Mouse (Mus musculus) forebrain, embryonic 15.5 days (tissue): ENCODE data around the gene Sgk1. TPM values are rescaled to one million over a fixed set of nuclear protein-coding genes. Genes with fewer than 3 reads are reported as not detected.

Source experiments
- ATAC-seq: fragments of 200-750 bp; cut with Nextera tagmentation; replicated peaks from 2 replicates; pipeline ENCODE4 v1.8.0; 2017; ENCODE audit warnings: mild to moderate bottlenecking, moderate TSS enrichment, moderate library complexity
- H3K27ac ChIP-seq: fragments of 300-500 bp; sonication (generic); replicated peaks from 2 replicates; pipeline ENCODE4 v1.5.1; 2015; ENCODE audit warnings: mild to moderate bottlenecking, inconsistent platforms
- H3K27me3 ChIP-seq: fragments of 300-500 bp; sonication (generic); 2 replicates; pipeline ENCODE4 v1.6.1; 2015; ENCODE audit warnings: inconsistent platforms
- H3K36me3 ChIP-seq: fragments of 300-500 bp; sonication (generic); 2 replicates; pipeline ENCODE4 v1.6.1; 2015; ENCODE audit warnings: mild to moderate bottlenecking, inconsistent platforms
- H3K4me1 ChIP-seq: fragments of 300-500 bp; sonication (generic); 2 replicates; pipeline ENCODE4 v1.6.1; 2015; ENCODE audit warnings: inconsistent platforms
- H3K4me2 ChIP-seq: fragments of 300-500 bp; sonication (generic); replicated peaks from 2 replicates; pipeline ENCODE4 v1.6.1; 2015; ENCODE audit warnings: mild to moderate bottlenecking, inconsistent platforms
- H3K4me3 ChIP-seq: fragments of 300-500 bp; sonication (generic); 2 replicates; pipeline ENCODE4 v1.5.1; 2015; ENCODE audit warnings: mild to moderate bottlenecking, inconsistent platforms
- H3K9ac ChIP-seq: fragments of 300-500 bp; sonication (generic); replicated peaks from 2 replicates; pipeline ENCODE4 v1.6.1; 2015; ENCODE audit warnings: mild to moderate bottlenecking, inconsistent platforms
- H3K9me3 ChIP-seq: fragments of 300-500 bp; sonication (generic); 2 replicates; pipeline ENCODE4 v1.6.1; 2016; ENCODE audit warnings: inconsistent platforms
- WGBS: fragments of 180-500 bp; shearing (Covaris S2); methylation state at CpG from one replicate; pipeline ENCODE4 v1.1.7; 2015; ENCODE audit warnings: mixed read lengths; 5-methylcytosine and 5-hydroxymethylcytosine counted together
- polyA plus RNA-seq: library from polyadenylated mRNA; unstranded; fragments of >200 nt; fragmentation: Nextera tagmentation; extraction: Ambion mirVana; gene quantifications from 2 replicates; pipeline ENCODE4 v1.2.1, GENCODE M21; 2015

The Sgk1 gene
- polyA plus RNA-seq, 1 experiment from 2014 or later, result 28.7 TPM

- Histone ChIP-seq H3K4me3 (no peak overlapping the region), H3K9ac (no peak overlapping the region), H3K36me3 (no peaks in the 10 kb centered on the region), H3K27ac (no peak overlapping the region), H3K4me2 (no peak overlapping the region), H3K9me3 (no peaks in the 10 kb centered on the region), H3K4me1 (no peaks in the 10 kb centered on the region), H3K27me3 (no peaks in the 10 kb centered on the region)
- no peak for ATAC-seq
- 82% methylated on average over 9 of the region's 9 CpGs for WGBS
Measured at GRCm38 (mm10) chr10:21946751-21947351, 64.9 kb downstream of the Sgk1 start.

- ATAC-seq, result no peak
- H3K36me3 ChIP-seq, result no peaks in the 10 kb centered on the region
- H3K9ac ChIP-seq, result no peak overlapping the region
- H3K4me1 ChIP-seq, result no peaks in the 10 kb centered on the region
- H3K4me3 ChIP-seq, result no peak overlapping the region
- H3K9me3 ChIP-seq, result no peaks in the 10 kb centered on the region
- no peak overlapping the region for H3K4me2 ChIP-seq
- H3K27ac ChIP-seq, result no peak overlapping the region
- H3K27me3 ChIP-seq, result no peaks in the 10 kb centered on the region
- WGBS, result 80% methylated on average over 4 of the region's 4 CpGs
Measured at GRCm38 (mm10) chr10:21952520-21952919, 70.5 kb downstream of the Sgk1 start.

- Histone ChIP-seq H3K27ac (no peak overlapping the region), H3K27me3 (no peaks in the 10 kb centered on the region)
- WGBS, result 88% methylated on average over 2 of the region's 2 CpGs
Measured at GRCm38 (mm10) chr10:21961111-21961510, 79.1 kb downstream of the Sgk1 start.

GRCm38 (mm10) chr10:21963005-21963404 is 81.0 kb downstream of the Sgk1 start:
- Histone ChIP-seq H3K36me3 (no peaks in the 10 kb centered on the region), H3K9ac (no peak overlapping the region), H3K4me1 (no peaks in the 10 kb centered on the region), H3K27ac (no peak overlapping the region), H3K9me3 (no peaks in the 10 kb centered on the region), H3K4me2 (no peak overlapping the region), H3K4me3 (no peak overlapping the region), H3K27me3 (no peaks in the 10 kb centered on the region)
- 81% methylated on average over 7 of the region's 7 CpGs for WGBS
- no peak for ATAC-seq

More at GRCm38 (mm10) chr10:21961111-21961510, 79.1 kb downstream of the Sgk1 start:
- H3K4me2 ChIP-seq, result no peak overlapping the region
- ATAC-seq, result no peak
- no peak overlapping the region for H3K4me3 ChIP-seq
- no peak overlapping the region for H3K9ac ChIP-seq
- no peaks in the 10 kb centered on the region for H3K9me3 ChIP-seq
- no peaks in the 10 kb centered on the region for H3K4me1 ChIP-seq
- no peaks in the 10 kb centered on the region for H3K36me3 ChIP-seq

- no peaks in the 10 kb centered on the region for H3K4me1 ChIP-seq
- H3K4me2 ChIP-seq, result no peak overlapping the region
- no peaks in the 10 kb centered on the region for H3K9me3 ChIP-seq
- H3K27me3 ChIP-seq, result no peaks in the 10 kb centered on the region
- ATAC-seq, result no peak
- no peak overlapping the region for H3K9ac ChIP-seq
- H3K27ac ChIP-seq, result no peak overlapping the region
- H3K4me3 ChIP-seq, result no peak overlapping the region
- WGBS, result 94% methylated on average over 11 of the region's 11 CpGs
- H3K36me3 ChIP-seq, result no peaks in the 10 kb centered on the region
Measured at GRCm38 (mm10) chr10:21973676-21974075, 91.7 kb downstream of the Sgk1 start.

GRCm38 (mm10) chr10:21974801-21975200 is 92.8 kb downstream of the Sgk1 start:
- Histone ChIP-seq H3K9ac (no peak overlapping the region), H3K4me2 (no peak overlapping the region), H3K36me3 (no peaks in the 10 kb centered on the region), H3K4me1 (no peaks in the 10 kb centered on the region), H3K27ac (no peak overlapping the region), H3K27me3 (no peaks in the 10 kb centered on the region), H3K4me3 (no peak overlapping the region), H3K9me3 (no peaks in the 10 kb centered on the region)
- ATAC-seq, result no peak
- WGBS, result 94% methylated on average over 3 of the region's 3 CpGs

GRCm38 (mm10) chr10:21975384-21975783 is 93.4 kb downstream of the Sgk1 start:
- WGBS, result 87% methylated on average over 6 of the region's 6 CpGs
- no peak for ATAC-seq
- Histone ChIP-seq H3K9me3 (no peaks in the 10 kb centered on the region), H3K9ac (no peak overlapping the region), H3K4me1 (no peaks in the 10 kb centered on the region), H3K4me3 (no peak overlapping the region), H3K36me3 (no peaks in the 10 kb centered on the region), H3K27ac (no peak overlapping the region), H3K27me3 (no peaks in the 10 kb centered on the region), H3K4me2 (no peak overlapping the region)

- no peaks in the 10 kb centered on the region for H3K9me3 ChIP-seq
- H3K4me2 ChIP-seq, result no peak overlapping the region
- WGBS, result 86% methylated on average over 5 of the region's 5 CpGs
- H3K36me3 ChIP-seq, result no peaks in the 10 kb centered on the region
- no peak overlapping the region for H3K27ac ChIP-seq
- no peak for ATAC-seq
- H3K27me3 ChIP-seq, result no peaks in the 10 kb centered on the region
- H3K4me3 ChIP-seq, result no peak overlapping the region
- no peak overlapping the region for H3K9ac ChIP-seq
- H3K4me1 ChIP-seq, result no peaks in the 10 kb centered on the region
Measured at GRCm38 (mm10) chr10:21976253-21976652, 94.3 kb downstream of the Sgk1 start.

GRCm38 (mm10) chr10:21978421-21978820 is 96.4 kb downstream of the Sgk1 start:
- no peaks in the 10 kb centered on the region for H3K4me1 ChIP-seq
- H3K4me2 ChIP-seq, result no peak overlapping the region
- no peaks in the 10 kb centered on the region for H3K27me3 ChIP-seq
- no peak overlapping the region for H3K27ac ChIP-seq
- no peak overlapping the region for H3K4me3 ChIP-seq
- 90% methylated on average over 9 of the region's 9 CpGs for WGBS
- H3K36me3 ChIP-seq, result no peaks in the 10 kb centered on the region
- no peak overlapping the region for H3K9ac ChIP-seq
- no peaks in the 10 kb centered on the region for H3K9me3 ChIP-seq
- ATAC-seq, result no peak

GRCm38 (mm10) chr10:21979286-21979965 is 97.4 kb downstream of the Sgk1 start:
- no peak overlapping the region for H3K4me3 ChIP-seq
- no peak for ATAC-seq
- H3K27me3 ChIP-seq, result no peaks in the 10 kb centered on the region
- H3K36me3 ChIP-seq, result no peaks in the 10 kb centered on the region
- H3K9me3 ChIP-seq, result no peaks in the 10 kb centered on the region
- H3K4me1 ChIP-seq, result no peaks in the 10 kb centered on the region
- no peak overlapping the region for H3K4me2 ChIP-seq
- no peak overlapping the region for H3K9ac ChIP-seq
- 92% methylated on average over 5 of the region's 5 CpGs for WGBS
- no peak overlapping the region for H3K27ac ChIP-seq

GRCm38 (mm10) chr10:21980780-21981435 is 98.9 kb downstream of the Sgk1 start:
- no peak overlapping the region for H3K4me2 ChIP-seq
- H3K4me3 ChIP-seq, result no peak overlapping the region
- no peaks in the 10 kb centered on the region for H3K9me3 ChIP-seq
- H3K4me1 ChIP-seq, result no peaks in the 10 kb centered on the region
- ATAC-seq, result no peak
- H3K9ac ChIP-seq, result no peak overlapping the region
- no peak overlapping the region for H3K27ac ChIP-seq
- WGBS, result 82% methylated on average over 6 of the region's 6 CpGs
- no peaks in the 10 kb centered on the region for H3K36me3 ChIP-seq
- H3K27me3 ChIP-seq, result no peaks in the 10 kb centered on the region

- no peak overlapping the region for H3K9ac ChIP-seq
- ATAC-seq, result no peak
- no peak overlapping the region for H3K27ac ChIP-seq
- no peaks in the 10 kb centered on the region for H3K4me1 ChIP-seq
- no peaks in the 10 kb centered on the region for H3K27me3 ChIP-seq
- H3K9me3 ChIP-seq, result no peaks in the 10 kb centered on the region
- H3K36me3 ChIP-seq, result no peaks in the 10 kb centered on the region
- no peak overlapping the region for H3K4me2 ChIP-seq
- 90% methylated on average over 2 of the region's 2 CpGs for WGBS
- H3K4me3 ChIP-seq, result no peak overlapping the region
Measured at GRCm38 (mm10) chr10:21982303-21982702, 100.3 kb downstream of the Sgk1 start.
